Mouse (Mus musculus) kidney, postnatal 0 days (tissue): ENCODE measurements around the gene Itgal. TPM values are rescaled to one million over a fixed set of nuclear protein-coding genes. Genes with fewer than 3 reads are reported as not detected.

Experiments used
- ATAC-seq: fragments of 200-750 bp; cut with Nextera tagmentation; replicated peaks from 2 replicates; pipeline ENCODE4 v1.8.0; 2017; ENCODE audit warnings: low read depth, moderate number of reproducible peaks, moderate TSS enrichment, moderate library complexity; ENCODE audit not compliant: low FRiP score
- DNase-seq: peaks from one replicate; pipeline ENCODE4 v3.0.0-alpha.2; 2016; ENCODE audit warnings: low spot score
- H3K27ac ChIP-seq: fragments of 300-500 bp; sonication (generic); 2 replicates; pipeline ENCODE4 v1.5.1; 2014; ENCODE audit warnings: mild to moderate bottlenecking
- H3K27me3 ChIP-seq: fragments of 300-500 bp; sonication (generic); 2 replicates; pipeline ENCODE4 v1.6.1; 2014; ENCODE audit warnings: low read length, mixed read lengths; ENCODE audit not compliant: insufficient read depth
- H3K36me3 ChIP-seq: fragments of 300-500 bp; sonication (generic); 2 replicates; pipeline ENCODE4 v1.6.1; 2014; ENCODE audit warnings: low read length, mixed read lengths; ENCODE audit not compliant: insufficient read depth
- H3K4me1 ChIP-seq: fragments of 300-500 bp; sonication (generic); replicated peaks from 2 replicates; pipeline ENCODE4 v1.6.1; 2014; ENCODE audit warnings: antibody characterized with exemption, low read length, mixed read lengths; ENCODE audit not compliant: insufficient read depth
- H3K4me2 ChIP-seq: fragments of 300-500 bp; sonication (generic); 2 replicates; pipeline ENCODE4 v1.6.1; 2014; ENCODE audit warnings: mild to moderate bottlenecking, low read length, moderate library complexity, mixed read lengths
- H3K4me3 ChIP-seq: fragments of 300-500 bp; sonication (generic); replicated peaks from 2 replicates; pipeline ENCODE4 v1.5.1; 2014; ENCODE audit warnings: low read depth, low read length
- H3K9ac ChIP-seq: fragments of 300-500 bp; sonication (generic); 2 replicates; pipeline ENCODE4 v1.6.1; 2014; ENCODE audit warnings: low read depth, low read length
- H3K9me3 ChIP-seq: fragments of 300-500 bp; sonication (generic); replicated peaks from 2 replicates; pipeline ENCODE4 v1.6.1; 2016; ENCODE audit warnings: low read length, inconsistent platforms, mixed read lengths
- CTCF ChIP-seq: IDR thresholded peaks from 2 replicates; pipeline ENCODE4 v1.5.1; 2016; ENCODE audit warnings: antibody characterized with exemption, low read depth, mild to moderate bottlenecking, moderate library complexity
- WGBS: fragments of 180-500 bp; shearing (Covaris S2); extraction: QIAGEN DNeasy Blood & Tissue Kit; methylation state at CpG from one replicate; pipeline ENCODE4 v1.1.7; 2014; 5-methylcytosine and 5-hydroxymethylcytosine counted together
- polyA plus RNA-seq: library from polyadenylated mRNA; unstranded; fragments of >200 nt; fragmentation: Nextera tagmentation; extraction: Ambion mirVana; gene quantifications from 2 replicates; pipeline ENCODE4 v1.2.1, GENCODE M21; 2015

Gene Itgal
- polyA plus RNA-seq, 1 experiment from 2014 or later: 0.93 TPM

GRCm38 (mm10) chr7:127255965-127256364, 40.1 kb upstream of the Itgal start:
- DNase-seq (no peak), ATAC-seq (no peak)
- no peak overlapping the region for H3K4me3 ChIP-seq
- no peak overlapping the region for H3K9ac ChIP-seq
- no peak overlapping the region for H3K4me2 ChIP-seq
- no peaks in the 10 kb centered on the region for H3K27me3 ChIP-seq
- H3K36me3 ChIP-seq: no peaks in the 10 kb centered on the region
- 86% methylated on average over 2 of the region's 2 CpGs for WGBS
- H3K27ac ChIP-seq: no peak overlapping the region
- no peaks in the 10 kb centered on the region for H3K9me3 ChIP-seq
- TF ChIP-seq CTCF: no peak
- H3K4me1 ChIP-seq: peaks cover 13% of the 10 kb centered on the region

- H3K4me1 ChIP-seq: peaks cover 13% of the 10 kb centered on the region
- no peaks in the 10 kb centered on the region for H3K9me3 ChIP-seq
- no peak overlapping the region for H3K4me3 ChIP-seq
- TF ChIP-seq CTCF: no peak
- H3K27me3 ChIP-seq: no peaks in the 10 kb centered on the region
- WGBS: 88% methylated on average over 5 of the region's 5 CpGs
- no peak overlapping the region for H3K27ac ChIP-seq
- ATAC-seq: no peak
- H3K36me3 ChIP-seq: no peaks in the 10 kb centered on the region
- DNase-seq: no peak
- no peak overlapping the region for H3K9ac ChIP-seq
- H3K4me2 ChIP-seq: no peak overlapping the region
Measured at GRCm38 (mm10) chr7:127256518-127256917, 39.5 kb upstream of the Itgal start.

GRCm38 (mm10) chr7:127259186-127259905, 36.7 kb upstream of the Itgal start:
- DNase-seq (no peak), ATAC-seq (no peak)
- Histone ChIP-seq H3K4me3 (peak overlapping the region; percentile 54; the same call in 1 of the 2 replicates), H3K9me3 (no peaks in the 10 kb centered on the region), H3K27ac (no peak overlapping the region), H3K36me3 (no peaks in the 10 kb centered on the region), H3K4me1 (peaks cover 13% of the 10 kb centered on the region), H3K9ac (no peak overlapping the region), H3K4me2 (peak overlapping the region; percentile 77), H3K27me3 (no peaks in the 10 kb centered on the region)
- WGBS: 71% methylated on average over 8 of the region's 8 CpGs
- peak; percentile 34 for TF ChIP-seq CTCF

- H3K9ac ChIP-seq: peak within 1 kb of the TSS; percentile 56
- peak; percentile 95 for ATAC-seq
- no peaks in the 10 kb centered on the region for H3K36me3 ChIP-seq
- H3K4me2 ChIP-seq: peak within 1 kb of the TSS; percentile 77
- H3K27ac ChIP-seq: no peak within 1 kb of the TSS
- under 1% methylated on average over 50 of the region's 50 CpGs for WGBS
- no peaks in the 10 kb centered on the region for H3K9me3 ChIP-seq
- H3K4me3 ChIP-seq: peak within 1 kb of the TSS; percentile 54
- peaks cover 7% of the 10 kb centered on the region; the same call in 1 of the 2 replicates for H3K4me1 ChIP-seq
- H3K27me3 ChIP-seq: no peaks in the 10 kb centered on the region
- peak; percentile 100 for DNase-seq
- peak; percentile 97 for TF ChIP-seq CTCF
Measured at GRCm38 (mm10) chr7:127260309-127261111, 35.5 kb upstream of the Itgal start, which contains the start of gene Dctpp1. Dctpp1 (minus strand) TSS chr7:127260709.

GRCm38 (mm10) chr7:127262218-127262961, 33.7 kb upstream of the Itgal start:
- ATAC-seq: no peak
- TF ChIP-seq CTCF: no peak
- 78% methylated on average over 10 of the region's 10 CpGs for WGBS

GRCm38 (mm10) chr7:127263526-127263925, 32.5 kb upstream of the Itgal start:
- DNase-seq (no peak), ATAC-seq (no peak)
- 98% methylated on average over 3 of the region's 3 CpGs for WGBS
- Histone ChIP-seq H3K27ac (no peak overlapping the region), H3K4me2 (no peak overlapping the region), H3K9me3 (no peaks in the 10 kb centered on the region), H3K4me3 (no peak overlapping the region), H3K27me3 (no peaks in the 10 kb centered on the region), H3K36me3 (no peaks in the 10 kb centered on the region), H3K9ac (no peak overlapping the region), H3K4me1 (peaks cover 7% of the 10 kb centered on the region; the same call in 1 of the 2 replicates)
- TF ChIP-seq CTCF: no peak

More at GRCm38 (mm10) chr7:127262218-127262961, 33.7 kb upstream of the Itgal start:
- H3K9ac ChIP-seq: no peak overlapping the region
- H3K4me3 ChIP-seq: no peak overlapping the region
- no peaks in the 10 kb centered on the region for H3K9me3 ChIP-seq
- no peak for DNase-seq
- H3K4me2 ChIP-seq: no peak overlapping the region
- H3K36me3 ChIP-seq: no peaks in the 10 kb centered on the region
- no peak overlapping the region for H3K27ac ChIP-seq
- no peaks in the 10 kb centered on the region for H3K27me3 ChIP-seq
- peaks cover 7% of the 10 kb centered on the region; the same call in 1 of the 2 replicates for H3K4me1 ChIP-seq
